Mouse (Mus musculus) stomach, embryonic 16.5 days (tissue): ENCODE measurements around the gene Cers1. TPM values are rescaled to one million over a fixed set of nuclear protein-coding genes. Genes with fewer than 3 reads are reported as not detected.

Source experiments
- ATAC-seq: fragments of 200-750 bp; cut with Nextera tagmentation; 2 replicates; pipeline ENCODE4 v1.8.0; 2017; ENCODE audit warnings: moderate number of reproducible peaks, moderate TSS enrichment; ENCODE audit not compliant: insufficient read depth, low FRiP score
- H3K27ac ChIP-seq: fragments of 300-500 bp; sonication (generic); 2 replicates; pipeline ENCODE4 v1.5.1; 2014; ENCODE audit warnings: low read length
- H3K27me3 ChIP-seq: fragments of 300-500 bp; sonication (generic); 2 replicates; pipeline ENCODE4 v1.6.1; 2014; ENCODE audit warnings: low read length, control low read depth, mixed read lengths; ENCODE audit not compliant: control insufficient read depth, insufficient read depth
- H3K36me3 ChIP-seq: fragments of 300-500 bp; sonication (generic); 2 replicates; pipeline ENCODE4 v1.6.1; 2014; ENCODE audit warnings: low read length; ENCODE audit not compliant: control insufficient read depth, insufficient read depth
- H3K4me1 ChIP-seq: fragments of 300-500 bp; sonication (generic); 2 replicates; pipeline ENCODE4 v1.6.1; 2014; ENCODE audit warnings: low read length, control low read depth, mixed read lengths; ENCODE audit not compliant: control insufficient read depth, insufficient read depth
- H3K4me2 ChIP-seq: fragments of 300-500 bp; sonication (generic); 2 replicates; pipeline ENCODE4 v1.6.1; 2014; ENCODE audit warnings: low read depth, low read length, mixed read lengths
- H3K4me3 ChIP-seq: fragments of 300-500 bp; sonication (generic); replicated peaks from 2 replicates; pipeline ENCODE4 v1.5.1; 2014; ENCODE audit warnings: mild to moderate bottlenecking, low read length
- H3K9ac ChIP-seq: fragments of 300-500 bp; sonication (generic); 2 replicates; pipeline ENCODE4 v1.6.1; 2014; ENCODE audit warnings: low read length
- H3K9me3 ChIP-seq: fragments of 300-500 bp; sonication (generic); replicated peaks from 2 replicates; pipeline ENCODE4 v1.6.1; 2016; ENCODE audit warnings: low read length, control low read depth; ENCODE audit not compliant: control insufficient read depth
- WGBS: fragments of 180-500 bp; shearing (Covaris S2); extraction: QIAGEN DNeasy Blood & Tissue Kit; methylation state at CpG from one replicate; pipeline ENCODE4 v1.1.7; 2014; 5-methylcytosine and 5-hydroxymethylcytosine counted together
- polyA plus RNA-seq: library from polyadenylated mRNA; unstranded; fragments of >200 nt; fragmentation: Nextera tagmentation; extraction: Ambion mirVana; gene quantifications from 2 replicates; pipeline ENCODE4 v1.2.1, GENCODE M21; 2015

Cers1 gene
- polyA plus RNA-seq, 1 experiment from 2014 or later: 3.8 TPM

DNA sequence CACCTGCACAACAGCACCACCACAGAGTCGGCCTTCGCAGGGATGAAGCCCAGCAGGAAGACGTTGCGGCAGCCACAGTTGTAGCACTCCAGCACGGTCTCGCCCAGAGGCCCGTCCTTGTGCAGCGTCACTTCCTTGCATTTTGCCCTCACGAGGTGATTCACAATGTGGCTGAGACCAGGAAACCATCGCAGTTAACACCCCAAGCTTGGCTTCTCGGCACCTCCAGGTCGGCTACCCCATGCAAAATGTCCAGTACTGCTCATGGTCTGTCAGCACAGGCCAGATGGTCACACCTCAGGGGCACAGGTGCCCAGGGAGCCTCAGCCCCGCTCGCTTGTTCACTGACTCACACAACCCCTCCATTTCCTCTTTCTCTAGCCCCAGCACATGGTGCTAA, 26.4 kb downstream of the Cers1 start:
- no peaks in the 10 kb centered on the region for H3K27me3 ChIP-seq
- H3K36me3 ChIP-seq: peaks cover 33% of the 10 kb centered on the region; the same call in 1 of the 2 replicates
- H3K9ac ChIP-seq: no peak overlapping the region
- H3K27ac ChIP-seq: no peak overlapping the region
- H3K4me3 ChIP-seq: no peak overlapping the region
- H3K9me3 ChIP-seq: no peaks in the 10 kb centered on the region
- H3K4me2 ChIP-seq: no peak overlapping the region
- no peak for ATAC-seq
- 91% methylated on average over 14 of the region's 14 CpGs for WGBS
- no peaks in the 10 kb centered on the region for H3K4me1 ChIP-seq

- H3K9me3 ChIP-seq: no peaks in the 10 kb centered on the region
- H3K4me2 ChIP-seq: no peak overlapping the region
- no peak for ATAC-seq
- H3K36me3 ChIP-seq: peaks cover 29% of the 10 kb centered on the region; the same call in 1 of the 2 replicates
- no peak overlapping the region for H3K27ac ChIP-seq
- H3K4me1 ChIP-seq: no peaks in the 10 kb centered on the region
- H3K4me3 ChIP-seq: no peak overlapping the region
- H3K27me3 ChIP-seq: no peaks in the 10 kb centered on the region
- H3K9ac ChIP-seq: no peak overlapping the region
- 62% methylated on average over 7 of the region's 7 CpGs for WGBS
Observed at GRCm38 (mm10) chr8:70343076-70343475, 27.5 kb downstream of the Cers1 start.

GRCm38 (mm10) chr8:70343696-70344095, 28.1 kb downstream of the Cers1 start:
- no peak overlapping the region for H3K9ac ChIP-seq
- no peak overlapping the region for H3K4me3 ChIP-seq
- 0 out of 2 replicates have a peak, but pooled peaks cover 5% of the 10 kb centered on the region for H3K4me1 ChIP-seq
- peaks cover 25% of the 10 kb centered on the region; the same call in 1 of the 2 replicates for H3K36me3 ChIP-seq
- H3K4me2 ChIP-seq: no peak overlapping the region
- no peak overlapping the region for H3K27ac ChIP-seq
- ATAC-seq: no peak
- H3K9me3 ChIP-seq: no peaks in the 10 kb centered on the region
- WGBS: 56% methylated on average over 6 of the region's 6 CpGs
- no peaks in the 10 kb centered on the region for H3K27me3 ChIP-seq

- 87% methylated on average over 2 of the region's 2 CpGs for WGBS
- peaks cover 25% of the 10 kb centered on the region; the same call in 1 of the 2 replicates for H3K36me3 ChIP-seq
Observed at GRCm38 (mm10) chr8:70344279-70344678, 28.7 kb downstream of the Cers1 start.

GRCm38 (mm10) chr8:70347443-70347842, 31.9 kb downstream of the Cers1 start:
- no peak for ATAC-seq
- Histone ChIP-seq H3K9me3 (no peaks in the 10 kb centered on the region), H3K36me3 (peaks cover 11% of the 10 kb centered on the region; the same call in 1 of the 2 replicates), H3K4me3 (no peak overlapping the region), H3K27me3 (no peaks in the 10 kb centered on the region), H3K4me1 (peaks cover 31% of the 10 kb centered on the region), H3K9ac (no peak overlapping the region), H3K4me2 (no peak overlapping the region), H3K27ac (no peak overlapping the region)
- WGBS: 72% methylated on average over 4 of the region's 4 CpGs

More at GRCm38 (mm10) chr8:70344279-70344678, 28.7 kb downstream of the Cers1 start:
- H3K4me1 ChIP-seq: 0 out of 2 replicates have a peak, but pooled peaks cover 6% of the 10 kb centered on the region
- H3K9me3 ChIP-seq: no peaks in the 10 kb centered on the region
- no peak for ATAC-seq
- no peak overlapping the region for H3K9ac ChIP-seq
- no peak overlapping the region for H3K4me3 ChIP-seq
- no peak overlapping the region for H3K27ac ChIP-seq
- no peak overlapping the region for H3K4me2 ChIP-seq
- H3K27me3 ChIP-seq: no peaks in the 10 kb centered on the region

GRCm38 (mm10) chr8:70347860-70348420, 32.4 kb downstream of the Cers1 start:
- H3K27me3 ChIP-seq: no peaks in the 10 kb centered on the region
- peaks cover 6% of the 10 kb centered on the region; the same call in 1 of the 2 replicates for H3K36me3 ChIP-seq
- no peak overlapping the region for H3K4me2 ChIP-seq
- H3K27ac ChIP-seq: no peak overlapping the region
- 68% methylated on average over 1 of the region's 1 CpGs for WGBS
- no peak overlapping the region for H3K9ac ChIP-seq
- no peak for ATAC-seq
- H3K4me1 ChIP-seq: peaks cover 31% of the 10 kb centered on the region
- no peaks in the 10 kb centered on the region for H3K9me3 ChIP-seq
- H3K4me3 ChIP-seq: no peak overlapping the region

DNA sequence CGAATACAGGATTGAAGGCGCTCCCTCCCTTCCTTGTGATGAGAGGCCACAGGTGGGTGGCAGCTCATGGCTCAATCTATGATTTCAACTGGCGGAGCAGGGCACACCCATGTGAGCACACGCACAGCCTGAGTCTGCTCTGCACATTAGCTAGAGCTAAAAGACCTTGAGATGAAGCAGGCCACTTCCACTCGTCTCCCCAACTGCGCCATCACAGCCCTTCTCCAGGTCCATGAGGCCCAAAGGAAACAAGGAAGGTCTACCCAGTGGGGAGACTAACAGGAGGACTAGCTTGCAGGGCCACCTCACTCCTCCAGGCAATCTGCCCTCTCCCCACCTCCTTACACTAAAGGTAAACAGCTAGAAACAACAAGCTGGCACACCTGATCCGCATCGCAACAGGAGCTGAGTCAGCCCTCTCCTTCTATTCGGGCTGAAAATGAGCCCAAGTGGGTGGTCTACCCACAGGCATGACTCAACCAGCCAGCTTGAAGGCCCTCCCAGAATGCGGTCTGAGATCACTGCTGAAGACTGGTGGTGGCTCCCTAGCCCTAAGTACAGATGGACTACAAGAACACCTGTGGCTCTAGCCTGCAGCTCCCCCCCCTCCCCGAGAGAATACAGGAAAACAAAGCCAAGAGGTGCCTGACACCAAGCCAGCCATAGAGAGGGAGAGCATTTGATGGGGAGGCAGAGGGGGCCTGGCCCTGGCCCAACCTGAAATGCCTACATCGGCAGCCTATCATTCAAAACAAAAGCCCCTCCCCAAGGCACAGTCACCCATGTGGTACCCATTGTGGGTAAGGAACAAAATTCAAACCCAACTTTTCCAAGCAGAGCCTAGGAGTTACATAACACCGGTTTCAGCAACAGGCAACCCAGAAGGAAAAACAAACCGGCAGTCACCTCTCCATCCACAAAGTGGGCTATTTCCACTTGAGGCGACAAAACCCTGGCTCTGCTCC, 35.7 kb downstream of the Cers1 start:
- no peak for ATAC-seq

GRCm38 (mm10) chr8:70352000-70352384, 36.4 kb downstream of the Cers1 start:
- Histone ChIP-seq H3K27me3 (no peaks in the 10 kb centered on the region), H3K9me3 (no peaks in the 10 kb centered on the region), H3K9ac (peak overlapping the region; percentile 97), H3K4me3 (peak overlapping the region; percentile 78), H3K36me3 (no peaks in the 10 kb centered on the region), H3K4me1 (peaks cover 38% of the 10 kb centered on the region), H3K27ac (peak overlapping the region; percentile 86), H3K4me2 (peak overlapping the region; percentile 98)
- ATAC-seq: no peak
- 14% methylated on average over 3 of the region's 3 CpGs for whole genome bisulfite sequencing

More for the DNA sequence above, 35.7 kb downstream of the Cers1 start:
- WGBS: 32% methylated on average over 15 of the region's 15 CpGs
- Histone ChIP-seq H3K27me3 (no peaks in the 10 kb centered on the region), H3K4me3 (peak overlapping the region; percentile 78), H3K4me1 (peaks cover 38% of the 10 kb centered on the region), H3K9me3 (no peaks in the 10 kb centered on the region), H3K36me3 (no peaks in the 10 kb centered on the region), H3K27ac (peak overlapping the region; percentile 86), H3K4me2 (peak overlapping the region; percentile 98), H3K9ac (peak overlapping the region; percentile 97)

GRCm38 (mm10) chr8:70352657-70353151, 37.1 kb downstream of the Cers1 start:
- WGBS: 1% methylated on average over 53 of the region's 64 CpGs
- Histone ChIP-seq H3K4me3 (peak overlapping the region; percentile 78), H3K4me1 (peaks cover 38% of the 10 kb centered on the region), H3K9ac (peak overlapping the region; percentile 97), H3K27me3 (no peaks in the 10 kb centered on the region), H3K4me2 (peak overlapping the region; percentile 98), H3K9me3 (no peaks in the 10 kb centered on the region), H3K27ac (peak overlapping the region; percentile 86), H3K36me3 (no peaks in the 10 kb centered on the region)
- peak; percentile 19; the same call in 1 of the 2 replicates for ATAC-seq
